ENCODE assay signal across 9 mouse cellular contexts in the genomic region with DNA sequence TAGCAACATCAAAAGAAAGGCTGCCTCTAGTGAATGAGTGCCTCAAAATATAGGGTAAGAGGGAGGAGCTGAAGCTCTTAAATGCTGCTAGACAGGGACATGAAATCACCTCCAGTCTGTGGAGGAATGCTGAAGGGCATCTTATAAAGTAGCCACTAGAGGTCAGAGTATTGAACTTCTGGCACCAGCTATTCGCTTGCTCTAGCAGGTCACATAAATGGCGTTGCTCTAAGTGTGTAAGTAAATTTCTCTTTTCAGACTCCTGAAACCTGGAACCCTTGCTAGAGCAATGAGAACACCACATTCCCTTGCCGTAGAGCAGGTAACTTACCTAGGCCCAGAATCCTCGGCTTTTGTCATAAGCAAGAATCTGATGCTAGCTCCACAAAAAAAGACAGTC. TPM values are rescaled to one million over a fixed set of nuclear protein-coding genes. Genes with fewer than 3 reads are reported as not detected.
DNase-seq lines count a peak whose midpoint lies in the region; ATAC-seq lines count a peak whose summit lies in the region.
"Had no signal": no experiment of that assay in that cellular context is flagged by ENCODE, and none has a peak within 500 bp of the region (broad histone marks: within the 10 kb centered on the region; RNA-seq: fewer than 3 reads in every experiment).

No protein-coding gene starts in this region.

- peaks cover 0 to 10% of the 10 kb centered on the region in 2 experiments; a peak in 3 of 4 replicates for H3K4me1 ChIP-seq in heart, embryonic 14.5 days (ENCODE audit: control insufficient read depth in 2 of 2, insufficient read depth in 2 of 2, low read length in 2 of 2)
- H3K4me1 ChIP-seq in kidney, embryonic 15.5 days = peaks cover 12% of the 10 kb centered on the region

- no peak overlapping the region for H3K4me3 ChIP-seq in heart, embryonic 14.5 days (ENCODE audit: control insufficient read depth in 1 of 2, insufficient read depth in 1 of 2, low read depth in 1 of 2, low read length in 2 of 2)
- no peak overlapping the region for H3K4me3 ChIP-seq in kidney, embryonic 15.5 days (replicated peaks)
- H3K4me3 ChIP-seq: lung, embryonic 15.5 days had no signal

- WGBS in heart, embryonic 14.5 days = 17% methylated on average over 4 of the region's 4 CpGs
- 12% methylated on average over 4 of the region's 4 CpGs for WGBS in kidney, embryonic 15.5 days

- DNase-seq in frontal cortex, postnatal 25 days (ENCODE audit: low spot score in 2 of 2) = no peak
- peak; percentile 73 for DNase-seq in CD4-positive, CD25-positive, alpha-beta regulatory T cell, adult 2 months (ENCODE audit: low read depth, low spot score)
- DNase-seq in cerebellum, adult 9-11 months = peak; percentile 44
- DNase-seq in lung, postnatal 36 days = peak; percentile 66

- peak; percentile 78 for ATAC-seq in frontal cortex, adult (ENCODE audit: low TSS enrichment)
- ATAC-seq in heart, embryonic 14.5 days (ENCODE audit: insufficient number of reproducible peaks, insufficient read depth, low FRiP score, low read depth) = no peak
- ATAC-seq in kidney, embryonic 15.5 days (replicated peaks; ENCODE audit: low FRiP score) = peak; percentile 82
- no peak for ATAC-seq in erythroid progenitor cell, adult 5-6 weeks (replicated peaks; ENCODE audit: low FRiP score, poor library complexity, severe bottlenecking)

- no peak overlapping the region for H3K9ac ChIP-seq in heart, embryonic 14.5 days (ENCODE audit: low read length)
- H3K9ac ChIP-seq in kidney, embryonic 15.5 days = no peak overlapping the region
- H3K9ac ChIP-seq: lung, embryonic 15.5 days had no signal

- no peaks in the 10 kb centered on the region for H3K36me3 ChIP-seq in heart, embryonic 14.5 days (ENCODE audit: control insufficient read depth, insufficient read depth, low read length)
- no peaks in the 10 kb centered on the region; the same call in 1 of the 2 replicates for H3K36me3 ChIP-seq in kidney, embryonic 15.5 days

- no peaks in the 10 kb centered on the region for H3K9me3 ChIP-seq in heart, embryonic 14.5 days (ENCODE audit: control insufficient read depth, low read length)
- no peaks in the 10 kb centered on the region for H3K9me3 ChIP-seq in kidney, embryonic 15.5 days (replicated peaks)
- H3K9me3 ChIP-seq: lung, embryonic 15.5 days had no signal

- no peak overlapping the region for H3K27ac ChIP-seq in heart, embryonic 14.5 days (replicated peaks in 1 of 2; ENCODE audit: control insufficient read depth in 1 of 2, insufficient read depth in 1 of 2, low read depth in 2 of 2, low read length in 2 of 2)
- H3K27ac ChIP-seq in kidney, embryonic 15.5 days = no peak overlapping the region
- H3K27ac ChIP-seq: lung, embryonic 15.5 days had no signal

- no peaks in the 10 kb centered on the region for H3K27me3 ChIP-seq in heart, embryonic 14.5 days (ENCODE audit: control insufficient read depth, insufficient read depth, low read length)
- H3K27me3 ChIP-seq in kidney, embryonic 15.5 days = no peaks in the 10 kb centered on the region
- H3K27me3 ChIP-seq: lung, embryonic 15.5 days had no signal

- H3K4me2 ChIP-seq in heart, embryonic 14.5 days (ENCODE audit: low read length) = peak overlapping the region; percentile 37; the same call in 1 of the 2 replicates
- H3K4me2 ChIP-seq in kidney, embryonic 15.5 days = no peak overlapping the region
- H3K4me2 ChIP-seq: lung, embryonic 15.5 days had no signal

RNA-seq across cellular contexts. Expression of gene Cdkal1, which starts 2.0 kb away (rescaled TPM):
- polyA plus RNA-seq in heart, embryonic 14.5 days (2014; fragmentation: Nextera tagmentation; extraction: Ambion mirVana) = 24.9 and 28.3 TPM in 2 replicates
- 33.5 and 34.7 TPM in 2 replicates for polyA plus RNA-seq in kidney, embryonic 15.5 days (2015; fragmentation: Nextera tagmentation; extraction: Ambion mirVana)
- 4.3 and 9.2 TPM in 2 replicates for total RNA-seq in erythroid progenitor cell, adult 5-6 weeks (2015; ENCODE audit: low replicate concordance)
- total RNA-seq in erythroid progenitor cell, adult 5-6 weeks (2017; ENCODE audit: low replicate concordance) = 13.0 and 24.6 TPM in 2 replicates

Comparison
In these comparisons a context has a peak if more than half of its experiments do, and no peak if none do; other contexts are left out.
1. ATAC-seq: peak in frontal cortex, adult (single experiment) and kidney, embryonic 15.5 days (single experiment); none in heart, embryonic 14.5 days (single experiment) and erythroid progenitor cell, adult 5-6 weeks (single experiment).
2. DNase-seq: peak in CD4-positive, CD25-positive, alpha-beta regulatory T cell, adult 2 months (single experiment), cerebellum, adult 9-11 months (single experiment) and lung, postnatal 36 days (single experiment); none in frontal cortex, postnatal 25 days (0 of 2).